Comparison of ENCODE assay signal across 22 mouse cellular contexts in genomic region chr1:170556696-170557095, GRCm38 (mm10). TPM values are rescaled to one million over a fixed set of nuclear protein-coding genes. Genes with fewer than 3 reads are reported as not detected.
A peak's percentile ranks its signal among the peaks of the same experiment; 100 is the strongest.
DNase-seq lines count a peak whose midpoint lies in the region; ATAC-seq and TF ChIP-seq lines count a peak whose summit lies in the region.
"Had no signal": no experiment of that assay in that cellular context is flagged by ENCODE, and none has a peak within 500 bp of the region (broad histone marks: within the 10 kb centered on the region; RNA-seq: fewer than 3 reads in every experiment).

No protein-coding gene starts in this region.

- H3K9ac ChIP-seq in kidney, embryonic 14.5 days (ENCODE audit: low read depth, low read length): no peak overlapping the region
- H3K9ac ChIP-seq: embryonic facial prominence, embryonic 13.5 days; embryonic facial prominence, embryonic 15.5 days; forebrain, embryonic 12.5 days had no signal

- H3K36me3 ChIP-seq in kidney, embryonic 14.5 days (ENCODE audit: control insufficient read depth, insufficient read depth, low read length): no peaks in the 10 kb centered on the region; the same call in 1 of the 2 replicates
- H3K36me3 ChIP-seq: embryonic facial prominence, embryonic 13.5 days; embryonic facial prominence, embryonic 15.5 days; forebrain, embryonic 10.5 days; forebrain, embryonic 12.5 days had no signal

- peaks cover 11% of the 10 kb centered on the region for H3K4me1 ChIP-seq in olfactory bulb, adult 2 months (ENCODE audit: control insufficient read depth, insufficient read depth, low read length)
- no peaks in the 10 kb centered on the region for H3K4me1 ChIP-seq in kidney, embryonic 14.5 days (ENCODE audit: control insufficient read depth, insufficient read depth, low read length)
- H3K4me1 ChIP-seq: forebrain, embryonic 10.5 days; forebrain, embryonic 12.5 days had no signal

- peak overlapping the region; percentile 84 for H3K27ac ChIP-seq in layer of hippocampus, adult 2 months
- peak overlapping the region; percentile 19; the same call in 1 of the 2 replicates for H3K27ac ChIP-seq in olfactory bulb, adult 2 months (ENCODE audit: insufficient read depth, low read depth, low read length)
- H3K27ac ChIP-seq in kidney, embryonic 14.5 days (ENCODE audit: low read depth, low read length): no peak overlapping the region
- H3K27ac ChIP-seq: embryonic facial prominence, embryonic 13.5 days; embryonic facial prominence, embryonic 15.5 days; forebrain, embryonic 10.5 days; forebrain, embryonic 12.5 days had no signal

- no peak for TF ChIP-seq POLR2A in olfactory bulb, adult 2 months (IDR thresholded peaks at IDR 0.05; ENCODE audit: insufficient read depth, low read depth, low read length)

- DNase-seq in layer of hippocampus, adult 2 months (ENCODE audit: low spot score in 2 of 2): no peak
- no peak for DNase-seq in layer of hippocampus, adult 11-12 months (ENCODE audit: low spot score)
- peak; percentile 49 for DNase-seq in lung, postnatal 10 days
- no peak for DNase-seq in lung, adult 18-20 months
- DNase-seq: adrenal gland, adult 2 months; adrenal gland, postnatal 10 days; adrenal gland, postnatal 25 days; cerebellum, adult 11 months; cerebellum, adult 18-20 months; cerebellum, adult 8-10 months; cerebellum, adult 9-11 months; cerebellum, postnatal 14 days; cerebellum, postnatal 36 days; embryo, embryonic 11 days had no signal

- H3K4me3 ChIP-seq in layer of hippocampus, adult 2 months: no peak overlapping the region
- no peak overlapping the region for H3K4me3 ChIP-seq in olfactory bulb, adult 2 months (ENCODE audit: insufficient read depth, low read depth, low read length)
- H3K4me3 ChIP-seq in kidney, embryonic 14.5 days (ENCODE audit: low read length): no peak overlapping the region
- H3K4me3 ChIP-seq: embryonic facial prominence, embryonic 13.5 days; embryonic facial prominence, embryonic 15.5 days; erythroblast, embryonic 14.5 days; forebrain, embryonic 10.5 days; forebrain, embryonic 12.5 days had no signal

- no peak for TF ChIP-seq CTCF in layer of hippocampus, adult 2 months (conservative IDR thresholded peaks at IDR 0.05)
- no peak for TF ChIP-seq CTCF in olfactory bulb, adult 2 months (IDR thresholded peaks at IDR 0.05; ENCODE audit: insufficient read depth, low read depth, low read length)

- H3K4me2 ChIP-seq in kidney, embryonic 14.5 days (replicated peaks; ENCODE audit: low read depth, low read length): no peak overlapping the region
- H3K4me2 ChIP-seq: embryonic facial prominence, embryonic 13.5 days; embryonic facial prominence, embryonic 15.5 days; forebrain, embryonic 12.5 days had no signal

- no peaks in the 10 kb centered on the region for H3K27me3 ChIP-seq in kidney, embryonic 14.5 days (ENCODE audit: control insufficient read depth, insufficient read depth, low read length)
- H3K27me3 ChIP-seq: embryonic facial prominence, embryonic 13.5 days; embryonic facial prominence, embryonic 15.5 days; forebrain, embryonic 12.5 days had no signal

- WGBS in olfactory bulb, adult 2 months: 80% methylated on average over 6 of the region's 6 CpGs
- 93% methylated on average over 6 of the region's 6 CpGs for WGBS in kidney, embryonic 14.5 days

- no peak for ATAC-seq in kidney, embryonic 14.5 days (ENCODE audit: low FRiP score, low TSS enrichment)
- ATAC-seq: forebrain, embryonic 14.5 days had no signal

- H3K9me3 ChIP-seq in kidney, embryonic 14.5 days (ENCODE audit: control insufficient read depth, low read length): no peaks in the 10 kb centered on the region
- H3K9me3 ChIP-seq: embryonic facial prominence, embryonic 13.5 days; embryonic facial prominence, embryonic 15.5 days; forebrain, embryonic 10.5 days; forebrain, embryonic 12.5 days had no signal

RNA-seq across cellular contexts. Expression of gene Nos1ap, which starts 33.0 kb away (rescaled TPM):
- 100 to 1,000 TPM; 207 to 209 TPM for total RNA-seq in layer of hippocampus, adult 2 months (2021)
- polyA plus RNA-seq in olfactory bulb, adult 2 months (2012; ENCODE audit: insufficient read depth, insufficient read length, low replicate concordance, missing spikeins): not detected in 2 replicates
- 13.9 and 16.6 TPM in 2 replicates for polyA plus RNA-seq in kidney, embryonic 14.5 days (2014; fragmentation: Nextera tagmentation; extraction: Ambion mirVana)

Comparison
In these comparisons a context has a peak if more than half of its experiments do, and no peak if none do; other contexts are left out.
1. RNA of gene Nos1ap, which starts 33.0 kb away (polyA plus RNA-seq): 13.9 to 16.6 TPM in kidney, embryonic 14.5 days; not detected in olfactory bulb, adult 2 months; every median in the first group is over 10 times any median in the second.